Mouse (Mus musculus): ENCODE results near the gene Pld4.

The Pld4 gene

DNA sequence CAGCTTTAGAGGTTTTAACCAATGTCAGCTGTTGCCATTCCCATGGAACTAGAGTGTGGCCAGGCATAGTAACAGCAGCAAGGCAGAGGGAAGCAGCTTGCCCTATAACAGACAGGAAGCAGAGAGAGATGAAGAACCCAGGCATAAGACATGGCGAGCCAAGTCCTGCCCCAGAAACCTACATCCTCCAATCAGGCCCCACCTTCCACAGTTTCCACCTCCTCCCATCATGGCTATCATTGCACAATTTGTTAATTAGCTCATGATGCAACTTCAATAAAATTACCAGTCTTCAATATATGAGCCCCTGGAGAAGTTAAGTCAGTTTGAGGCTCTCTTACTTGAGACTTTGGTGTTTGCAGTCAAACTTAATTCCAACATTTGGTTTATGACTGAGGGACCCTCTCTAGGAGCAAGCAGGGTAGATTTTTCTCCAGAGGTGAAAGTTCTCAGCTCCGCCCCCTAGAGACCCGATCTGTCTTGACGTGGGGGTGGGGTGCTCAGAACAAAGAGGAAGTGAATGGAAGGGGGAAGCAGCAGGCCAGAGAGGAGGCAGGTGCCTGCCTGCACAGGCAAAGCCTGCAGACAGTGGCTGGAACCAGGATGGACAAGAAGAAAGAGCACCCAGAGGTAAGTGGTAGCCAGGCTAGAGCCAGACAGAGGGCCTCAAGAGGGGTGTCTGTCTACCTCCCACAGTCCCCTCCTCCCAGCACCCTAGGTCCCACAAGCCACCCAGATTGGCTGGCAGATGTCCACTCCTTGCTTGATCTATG, at the start of gene Pld4:
TSS of gene Pld4 (plus strand) at position 502 of the 773 bp plus-strand sequence.
- no peak for DNase-seq (ENCODE audit: extremely low read depth, low read depth, low spot score)

- no peak for DNase-seq (ENCODE audit: extremely low read depth, low read depth, low spot score)
These were observed 46.5 kb upstream of the Pld4 start for GRCm38 (mm10) chr12:112713984-112714383.

DNA sequence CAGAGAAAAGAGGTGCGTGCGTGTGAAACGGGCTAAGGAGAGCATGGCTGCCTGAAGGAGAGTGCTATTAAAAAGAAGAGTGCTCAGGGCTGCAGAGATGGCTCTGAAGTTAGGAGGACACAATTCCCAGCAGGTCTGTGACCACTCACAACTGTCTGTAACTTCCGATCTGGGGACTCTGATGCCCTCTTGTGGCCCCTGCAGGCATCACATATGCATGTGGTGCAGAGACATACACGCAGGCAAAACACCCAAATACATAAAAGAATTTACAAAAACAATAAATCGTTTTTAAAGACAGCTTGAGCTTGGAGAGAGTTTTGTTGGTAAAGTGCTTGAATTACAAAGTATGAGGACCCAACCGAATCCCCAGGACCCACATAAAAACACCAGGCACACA, 43.3 kb upstream of the Pld4 start:
- DNase-seq (ENCODE audit: extremely low read depth, low read depth, low spot score) = no peak

- no peak for DNase-seq (ENCODE audit: extremely low read depth, low read depth, low spot score)
These were observed 41.5 kb upstream of the Pld4 start for GRCm38 (mm10) chr12:112718995-112719394.

DNA sequence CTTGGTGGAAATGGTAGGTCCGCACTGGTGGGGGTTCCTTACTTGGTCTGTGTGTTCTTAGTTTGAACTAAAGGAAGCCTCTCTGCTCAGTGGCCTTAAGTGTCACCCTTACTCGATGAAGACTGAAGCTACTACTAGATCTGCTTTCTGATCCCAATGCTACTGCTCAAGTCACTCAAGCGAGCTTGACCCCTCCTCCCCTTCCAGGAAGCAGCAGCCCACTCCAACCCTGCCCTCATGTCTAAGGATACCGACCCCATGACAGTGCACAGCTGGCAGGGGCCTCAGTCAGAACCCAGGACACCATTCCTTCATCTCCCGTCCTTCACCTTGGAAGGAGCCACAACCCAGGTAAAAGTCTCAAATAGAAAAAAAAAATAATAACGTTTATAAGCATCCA, 40.2 kb upstream of the Pld4 start, which contains the start of gene Cep170b:
TSS of gene Cep170b (plus strand) at position 240 of the 400 bp plus-strand sequence.
- no peak for DNase-seq (ENCODE audit: extremely low read depth, low read depth, low spot score)

DNA sequence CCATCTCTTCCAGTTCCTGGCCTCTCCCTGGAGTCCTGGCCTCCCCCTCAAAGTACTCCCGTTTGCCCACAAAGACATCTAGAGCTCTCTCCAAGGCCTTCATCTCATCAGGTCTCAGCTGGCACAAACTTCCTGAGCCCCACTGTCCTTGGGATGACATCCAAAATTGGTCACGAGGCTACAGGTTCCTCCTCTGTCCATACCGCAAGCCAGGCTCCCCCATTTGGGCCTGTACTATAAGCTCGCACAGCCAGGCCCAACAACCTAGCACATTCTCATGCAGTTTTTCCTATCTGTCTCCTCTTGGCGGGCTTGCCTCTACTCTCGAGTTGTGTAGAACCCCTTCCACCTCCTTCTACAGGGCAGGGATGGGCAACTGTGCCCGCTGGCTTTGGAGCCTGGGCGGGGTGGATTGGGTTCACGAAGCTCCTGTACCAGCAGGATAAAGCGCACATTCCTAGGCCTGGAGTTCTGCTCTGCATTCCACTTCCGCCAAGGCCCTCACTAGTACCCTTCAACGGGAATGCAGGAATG, 39.5 kb upstream of the Pld4 start:
- DNase-seq (ENCODE audit: extremely low read depth, low read depth, low spot score) = no peak

DNA sequence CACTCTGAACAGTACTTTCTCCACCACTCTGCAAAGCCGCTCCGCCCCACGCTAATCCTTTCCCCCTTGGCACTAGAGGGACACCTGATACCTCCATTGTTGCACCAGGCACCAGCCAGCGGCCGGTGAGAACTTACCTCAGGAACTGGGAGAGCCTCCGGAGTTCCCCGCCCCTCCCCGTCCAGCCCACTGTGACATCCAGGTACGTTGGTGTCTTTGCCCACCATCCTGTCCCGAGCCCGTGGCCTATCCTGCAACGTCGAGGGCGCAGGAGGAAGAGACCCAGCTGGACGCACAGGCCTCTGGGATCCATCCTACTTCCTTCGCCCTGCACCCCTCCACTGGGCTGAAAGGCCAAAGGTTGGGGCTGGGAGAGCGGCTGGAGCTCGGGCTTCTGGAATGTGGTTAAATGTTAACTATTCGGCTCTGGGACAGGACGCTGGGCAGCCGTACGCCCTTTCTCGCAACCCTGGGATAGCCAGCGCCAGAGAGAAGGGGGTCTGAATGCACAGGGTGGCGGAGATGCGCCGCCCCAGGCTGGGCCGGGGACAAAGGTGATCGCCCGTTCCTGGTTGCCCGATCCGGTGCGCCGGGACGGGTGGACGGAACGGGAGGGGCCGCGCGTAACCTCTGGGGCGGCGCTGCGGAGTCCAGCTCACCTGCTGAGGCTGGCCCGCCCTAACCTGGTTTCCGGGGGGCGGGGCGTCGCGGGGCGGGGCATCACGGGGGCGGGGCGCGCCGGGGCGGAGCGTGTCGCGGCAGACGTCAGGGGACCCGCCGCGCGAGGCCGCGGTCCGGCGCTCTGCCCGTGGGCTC, 38.8 kb upstream of the Pld4 start:
- no peak for DNase-seq (ENCODE audit: extremely low read depth, low read depth, low spot score)

- no peak for DNase-seq (ENCODE audit: extremely low read depth, low read depth, low spot score)
These were observed 38.0 kb upstream of the Pld4 start for GRCm38 (mm10) chr12:112722240-112723027.

GRCm38 (mm10) chr12:112723028-112723330, 37.5 kb upstream of the Pld4 start:
- DNase-seq (ENCODE audit: extremely low read depth, low read depth, low spot score) = no peak

GRCm38 (mm10) chr12:112723445-112723844, 37.0 kb upstream of the Pld4 start:
- DNase-seq (ENCODE audit: extremely low read depth, low read depth, low spot score) = no peak

DNA sequence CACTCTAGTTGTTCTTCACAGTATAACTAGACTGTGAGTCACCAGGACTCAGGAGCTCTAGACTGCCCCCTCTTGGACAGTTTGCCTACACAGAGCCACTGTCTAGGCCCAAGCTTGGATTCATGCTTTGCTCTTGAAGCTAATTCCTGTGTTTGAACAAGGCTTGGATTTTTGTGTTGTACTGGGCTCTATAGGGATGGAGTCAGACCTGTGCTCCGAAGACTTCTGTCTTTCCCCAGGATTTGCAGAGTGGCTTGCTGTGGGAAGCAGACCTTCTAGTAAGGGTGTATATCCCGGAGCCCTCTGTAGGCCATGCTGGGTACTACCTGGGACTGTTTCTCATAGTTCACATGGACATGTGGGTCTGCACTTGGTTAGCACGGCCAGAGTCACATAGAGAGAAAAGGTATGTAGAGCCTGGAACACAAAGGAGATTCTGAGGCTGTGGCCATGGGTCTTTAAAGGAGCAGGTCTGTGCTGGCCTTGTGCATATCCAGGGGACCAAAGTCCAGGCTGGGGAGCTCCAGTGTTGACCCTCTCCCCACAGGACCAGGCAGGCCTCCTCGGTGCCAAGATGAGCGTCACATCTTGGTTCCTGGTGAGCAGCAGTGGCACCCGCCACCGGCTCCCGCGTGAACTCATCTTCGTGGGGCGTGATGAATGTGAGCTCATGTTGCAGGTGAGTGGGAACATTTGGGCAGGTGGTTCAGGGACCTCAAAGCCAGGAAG, 36.2 kb upstream of the Pld4 start:
- DNase-seq (ENCODE audit: extremely low read depth, low read depth, low spot score) = no peak

- DNase-seq (ENCODE audit: extremely low read depth, low read depth, low spot score) = no peak
These were observed 32.7 kb upstream of the Pld4 start for GRCm38 (mm10) chr12:112727801-112728200.

DNA sequence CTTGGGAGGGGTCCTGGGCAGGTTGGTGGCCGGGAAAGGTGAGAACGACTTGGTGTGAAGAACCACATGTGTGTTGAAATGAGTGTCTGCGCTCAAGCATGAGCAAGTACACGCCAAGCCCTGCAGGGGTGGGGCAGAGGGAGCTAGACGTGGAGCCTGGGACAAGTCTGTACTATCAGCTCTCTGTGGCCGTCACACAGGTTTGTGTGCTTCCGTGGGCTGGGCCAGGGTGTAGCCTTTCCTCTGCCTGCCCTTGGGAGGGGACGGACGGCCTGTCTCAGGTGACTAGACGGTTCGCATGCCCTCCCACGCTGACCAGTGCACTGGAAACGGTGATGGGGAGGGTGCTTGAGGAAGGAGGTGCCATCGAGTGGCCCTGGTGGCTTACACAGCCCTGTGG, 29.6 kb upstream of the Pld4 start:
- no peak for DNase-seq (ENCODE audit: extremely low read depth, low read depth, low spot score)

DNA sequence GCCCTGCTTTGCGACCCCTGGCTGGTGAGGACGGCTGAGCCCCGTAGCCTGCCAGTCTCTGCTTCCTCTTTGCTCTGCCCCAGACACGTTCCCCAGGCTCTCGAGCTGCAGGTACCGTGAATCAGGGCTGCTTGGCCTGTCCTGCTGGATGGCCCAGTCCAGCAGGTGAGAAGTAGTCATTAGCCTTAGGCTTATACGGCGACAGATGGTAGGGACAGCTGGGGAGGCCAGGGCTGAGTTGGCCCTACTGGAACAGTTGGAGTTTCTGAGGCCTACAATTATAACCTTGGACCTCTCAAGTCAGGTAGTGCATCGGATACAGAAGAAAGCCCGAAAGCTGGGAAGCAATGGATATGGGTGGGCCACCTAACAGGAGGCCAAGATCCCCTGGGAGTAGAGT, 27.9 kb upstream of the Pld4 start:
- no peak for DNase-seq (ENCODE audit: extremely low read depth, low read depth, low spot score)

- DNase-seq (ENCODE audit: extremely low read depth, low read depth, low spot score) = no peak
These were observed 26.2 kb upstream of the Pld4 start for GRCm38 (mm10) chr12:112734108-112734820.

- DNase-seq (ENCODE audit: extremely low read depth, low read depth, low spot score) = no peak
These were observed 25.4 kb upstream of the Pld4 start for GRCm38 (mm10) chr12:112734881-112735655.

DNA sequence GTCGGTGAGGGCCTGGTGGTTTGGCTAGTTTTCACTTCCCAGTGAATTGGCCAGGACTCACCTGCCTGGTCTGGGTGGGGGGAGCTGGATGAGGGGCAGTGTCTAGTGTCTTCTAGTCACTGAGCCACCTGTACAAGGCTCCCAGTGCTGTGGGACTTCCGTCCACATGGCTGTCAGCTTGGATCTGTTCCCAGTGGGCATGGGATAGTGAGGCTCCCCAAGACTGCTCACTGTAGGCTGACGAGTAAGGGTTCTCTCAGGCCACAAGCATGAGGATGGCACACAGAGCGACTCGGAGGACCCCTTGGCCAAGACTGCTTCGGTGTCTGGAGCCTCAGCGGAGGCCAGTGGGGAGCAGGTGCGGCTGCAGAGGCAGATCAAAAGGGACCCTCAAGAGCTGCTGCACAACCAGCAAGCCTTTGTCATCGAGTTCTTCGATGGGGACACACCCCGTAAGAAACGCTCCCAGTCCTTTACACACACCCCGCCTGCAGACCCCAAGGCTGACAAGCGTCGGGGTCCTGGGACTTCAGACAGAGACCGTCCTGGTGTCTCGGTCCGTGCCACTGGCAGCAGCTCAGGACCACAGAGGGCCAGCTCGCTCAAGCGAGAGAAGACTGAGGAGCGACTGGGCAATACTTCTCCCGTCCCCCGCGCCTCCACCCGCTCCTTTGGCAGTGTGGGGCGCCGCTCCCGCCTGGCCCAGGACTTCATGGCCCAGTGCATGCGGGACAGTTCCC, 24.4 kb upstream of the Pld4 start:
- no peak for DNase-seq (ENCODE audit: extremely low read depth, low read depth, low spot score)

- no peak for DNase-seq (ENCODE audit: extremely low read depth, low read depth, low spot score)
These were observed 23.9 kb upstream of the Pld4 start for GRCm38 (mm10) chr12:112736636-112736925.

DNA sequence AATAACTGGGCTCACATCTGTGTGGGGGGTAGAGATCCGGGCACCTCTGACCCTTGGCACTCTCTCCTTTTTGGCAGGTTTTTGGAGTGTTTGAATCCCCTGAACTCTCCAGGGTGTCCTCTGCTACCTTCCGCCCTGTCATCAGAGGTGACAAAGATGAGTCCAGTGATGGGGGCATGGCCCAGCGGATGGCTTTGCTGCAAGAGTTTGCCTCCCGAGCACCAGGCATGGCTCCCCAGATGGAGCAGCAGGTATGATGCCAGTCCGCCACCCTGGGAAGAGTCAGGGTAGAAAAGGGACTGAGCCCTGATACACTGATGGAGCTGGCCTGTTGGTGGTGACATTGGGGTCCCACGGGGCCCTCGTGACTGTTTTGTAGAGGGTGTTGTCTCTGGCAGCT, 23.4 kb upstream of the Pld4 start:
- no peak for DNase-seq (ENCODE audit: extremely low read depth, low read depth, low spot score)

All from fat pad, adult 2 months (tissue).